Mouse (Mus musculus) midbrain, embryonic 12.5 days (tissue): ENCODE measurements around the gene Fat3. TPM values are rescaled to one million over a fixed set of nuclear protein-coding genes. Genes with fewer than 3 reads are reported as not detected.

Experiments
- ATAC-seq: fragments of 200-750 bp; cut with Nextera tagmentation; 2 replicates; pipeline ENCODE4 v1.8.0; 2017; ENCODE audit warnings: low read depth, moderate TSS enrichment, moderate library complexity; ENCODE audit not compliant: low FRiP score
- H3K27ac ChIP-seq: fragments of 300-500 bp; sonication (generic); replicated peaks from 2 replicates; pipeline ENCODE4 v1.5.1; 2016; ENCODE audit warnings: mild to moderate bottlenecking
- H3K27me3 ChIP-seq: fragments of 300-500 bp; sonication (generic); 2 replicates; pipeline ENCODE4 v1.6.1; 2016; ENCODE audit warnings: mild to moderate bottlenecking
- H3K36me3 ChIP-seq: fragments of 300-500 bp; sonication (generic); 2 replicates; pipeline ENCODE4 v1.6.1; 2016
- H3K4me1 ChIP-seq: fragments of 300-500 bp; sonication (generic); 2 replicates; pipeline ENCODE4 v1.6.1; 2016
- H3K4me2 ChIP-seq: fragments of 300-500 bp; sonication (generic); replicated peaks from 2 replicates; pipeline ENCODE4 v1.6.1; 2016; ENCODE audit warnings: mild to moderate bottlenecking, moderate library complexity
- H3K4me3 ChIP-seq: fragments of 300-500 bp; sonication (generic); 2 replicates; pipeline ENCODE4 v1.5.1; 2016; ENCODE audit warnings: mild to moderate bottlenecking
- H3K9ac ChIP-seq: fragments of 300-500 bp; sonication (generic); replicated peaks from 2 replicates; pipeline ENCODE4 v1.6.1; 2016; ENCODE audit warnings: mild to moderate bottlenecking, moderate library complexity
- H3K9me3 ChIP-seq: fragments of 300-500 bp; sonication (generic); 2 replicates; pipeline ENCODE4 v1.6.1; 2016; ENCODE audit warnings: mild to moderate bottlenecking
- WGBS: fragments of 180-500 bp; shearing (Covaris S2); methylation state at CpG from one replicate; pipeline ENCODE4 v1.1.7; 2016; 5-methylcytosine and 5-hydroxymethylcytosine counted together
- polyA plus RNA-seq: library from polyadenylated mRNA; unstranded; fragments of >200 nt; fragmentation: Nextera tagmentation; extraction: Ambion mirVana; gene quantifications from 2 replicates; pipeline ENCODE4 v1.2.1, GENCODE M21; 2016

Fat3 gene
- polyA plus RNA-seq, 1 experiment from 2014 or later = 12.3 TPM

- Histone ChIP-seq H3K36me3 (no peaks in the 10 kb centered on the region), H3K9me3 (no peaks in the 10 kb centered on the region), H3K27ac (peak overlapping the region; percentile 35; the same call in 1 of the 2 replicates), H3K4me2 (no peak overlapping the region), H3K9ac (no peak overlapping the region), H3K4me1 (peaks cover 9% of the 10 kb centered on the region; the same call in 1 of the 2 replicates), H3K4me3 (no peak overlapping the region), H3K27me3 (no peaks in the 10 kb centered on the region)
- peak; percentile 68; the same call in 1 of the 2 replicates for ATAC-seq
- 64% methylated on average over 12 of the region's 12 CpGs for WGBS
Observed at GRCm38 (mm10) chr9:15976959-15977663, 524.0 kb downstream of the Fat3 start.

GRCm38 (mm10) chr9:15975999-15976398 lies 525.1 kb downstream of the Fat3 start:
- Histone ChIP-seq H3K27me3 (no peaks in the 10 kb centered on the region), H3K9ac (no peak overlapping the region), H3K36me3 (no peaks in the 10 kb centered on the region), H3K4me3 (no peak overlapping the region), H3K4me1 (peaks cover 9% of the 10 kb centered on the region; the same call in 1 of the 2 replicates), H3K27ac (no peak overlapping the region), H3K4me2 (no peak overlapping the region), H3K9me3 (no peaks in the 10 kb centered on the region)
- no peak for ATAC-seq
- 88% methylated on average over 2 of the region's 2 CpGs for WGBS

- Histone ChIP-seq H3K4me1 (peaks cover 1% of the 10 kb centered on the region; the same call in 1 of the 2 replicates), H3K9me3 (no peaks in the 10 kb centered on the region), H3K36me3 (peaks cover 15% of the 10 kb centered on the region), H3K27me3 (no peaks in the 10 kb centered on the region), H3K4me2 (no peak overlapping the region), H3K27ac (no peak overlapping the region), H3K4me3 (no peak overlapping the region), H3K9ac (no peak overlapping the region)
- no peak for ATAC-seq
- WGBS = 67% methylated on average over 1 of the region's 1 CpGs
Observed at GRCm38 (mm10) chr9:15972201-15972600, 528.9 kb downstream of the Fat3 start.

- ATAC-seq = no peak
- Histone ChIP-seq H3K4me1 (no peaks in the 10 kb centered on the region), H3K9ac (no peak overlapping the region), H3K4me2 (no peak overlapping the region), H3K4me3 (no peak overlapping the region), H3K27me3 (no peaks in the 10 kb centered on the region), H3K36me3 (peaks cover 15% of the 10 kb centered on the region), H3K9me3 (no peaks in the 10 kb centered on the region), H3K27ac (no peak overlapping the region)
Observed at GRCm38 (mm10) chr9:15971393-15971792, 529.7 kb downstream of the Fat3 start.

- Histone ChIP-seq H3K4me2 (no peak overlapping the region), H3K9me3 (no peaks in the 10 kb centered on the region), H3K4me1 (no peaks in the 10 kb centered on the region), H3K27ac (no peak overlapping the region), H3K9ac (no peak overlapping the region), H3K36me3 (peaks cover 33% of the 10 kb centered on the region), H3K4me3 (no peak overlapping the region), H3K27me3 (no peaks in the 10 kb centered on the region)
- 84% methylated on average over 3 of the region's 3 CpGs for WGBS
- ATAC-seq = no peak
Observed at GRCm38 (mm10) chr9:15964198-15964597, 536.9 kb downstream of the Fat3 start.

- no peak overlapping the region for H3K9ac ChIP-seq
- H3K4me3 ChIP-seq = no peak overlapping the region
- no peak overlapping the region for H3K27ac ChIP-seq
- no peaks in the 10 kb centered on the region for H3K4me1 ChIP-seq
- peaks cover 33% of the 10 kb centered on the region for H3K36me3 ChIP-seq
- H3K9me3 ChIP-seq = no peaks in the 10 kb centered on the region
- no peak for ATAC-seq
- H3K4me2 ChIP-seq = no peak overlapping the region
- 80% methylated on average over 2 of the region's 2 CpGs for WGBS
- no peaks in the 10 kb centered on the region for H3K27me3 ChIP-seq
Observed at GRCm38 (mm10) chr9:15962886-15963285, 538.2 kb downstream of the Fat3 start.

GRCm38 (mm10) chr9:15958224-15958787 lies 542.8 kb downstream of the Fat3 start:
- Histone ChIP-seq H3K27me3 (no peaks in the 10 kb centered on the region), H3K4me1 (no peaks in the 10 kb centered on the region), H3K4me3 (no peak overlapping the region), H3K36me3 (peaks cover 21% of the 10 kb centered on the region), H3K4me2 (no peak overlapping the region), H3K9ac (no peak overlapping the region), H3K9me3 (no peaks in the 10 kb centered on the region), H3K27ac (no peak overlapping the region)
- no peak for ATAC-seq
- 68% methylated on average over 3 of the region's 3 CpGs for WGBS

- Histone ChIP-seq H3K27me3 (no peaks in the 10 kb centered on the region), H3K4me1 (no peaks in the 10 kb centered on the region), H3K4me3 (no peak overlapping the region), H3K9me3 (no peaks in the 10 kb centered on the region), H3K9ac (no peak overlapping the region), H3K36me3 (peaks cover 21% of the 10 kb centered on the region), H3K27ac (no peak overlapping the region), H3K4me2 (no peak overlapping the region)
- 65% methylated on average over 3 of the region's 3 CpGs for WGBS
- no peak for ATAC-seq
Observed at GRCm38 (mm10) chr9:15957816-15958215, 543.3 kb downstream of the Fat3 start.

- H3K27me3 ChIP-seq = no peaks in the 10 kb centered on the region
- peaks cover 12% of the 10 kb centered on the region for H3K36me3 ChIP-seq
- no peak overlapping the region for H3K27ac ChIP-seq
- no peaks in the 10 kb centered on the region for H3K9me3 ChIP-seq
- ATAC-seq = 0 out of 2 replicates have a peak, but pooled peaks have one; percentile 14
- WGBS = 73% methylated on average over 5 of the region's 5 CpGs
- no peak overlapping the region for H3K4me3 ChIP-seq
- no peak overlapping the region for H3K9ac ChIP-seq
- no peaks in the 10 kb centered on the region for H3K4me1 ChIP-seq
- no peak overlapping the region for H3K4me2 ChIP-seq
Observed at GRCm38 (mm10) chr9:15955147-15955782, 545.8 kb downstream of the Fat3 start.

GRCm38 (mm10) chr9:15954338-15954704 lies 546.8 kb downstream of the Fat3 start:
- Histone ChIP-seq H3K36me3 (peaks cover 4% of the 10 kb centered on the region), H3K4me3 (no peak overlapping the region), H3K9me3 (no peaks in the 10 kb centered on the region), H3K4me2 (no peak overlapping the region), H3K9ac (no peak overlapping the region), H3K27ac (no peak overlapping the region), H3K27me3 (no peaks in the 10 kb centered on the region), H3K4me1 (no peaks in the 10 kb centered on the region)
- WGBS = 84% methylated on average over 1 of the region's 1 CpGs
- ATAC-seq = no peak

GRCm38 (mm10) chr9:15953585-15954337 lies 547.3 kb downstream of the Fat3 start:
- no peak overlapping the region for H3K4me3 ChIP-seq
- no peak for ATAC-seq
- WGBS = 79% methylated on average over 6 of the region's 6 CpGs
- no peaks in the 10 kb centered on the region for H3K27me3 ChIP-seq
- H3K27ac ChIP-seq = no peak overlapping the region
- H3K9me3 ChIP-seq = no peaks in the 10 kb centered on the region
- no peak overlapping the region for H3K9ac ChIP-seq
- H3K36me3 ChIP-seq = no peaks in the 10 kb centered on the region; the same call in 1 of the 2 replicates
- H3K4me2 ChIP-seq = no peak overlapping the region
- no peaks in the 10 kb centered on the region for H3K4me1 ChIP-seq

GRCm38 (mm10) chr9:15948086-15948485 lies 553.0 kb downstream of the Fat3 start:
- Histone ChIP-seq H3K36me3 (no peaks in the 10 kb centered on the region; the same call in 1 of the 2 replicates), H3K27me3 (peaks cover 6% of the 10 kb centered on the region; the same call in 1 of the 2 replicates), H3K9me3 (no peaks in the 10 kb centered on the region), H3K4me1 (peaks cover 5% of the 10 kb centered on the region; the same call in 1 of the 2 replicates), H3K4me3 (no peak overlapping the region), H3K4me2 (no peak overlapping the region), H3K27ac (no peak overlapping the region), H3K9ac (no peak overlapping the region)
- ATAC-seq = no peak
- WGBS = 86% methylated on average over 4 of the region's 4 CpGs
